ENCODE assay signal across 11 mouse cellular contexts in genomic region chr12:110497485-110497884, GRCm38 (mm10). TPM values are rescaled to one million over a fixed set of nuclear protein-coding genes. Genes with fewer than 3 reads are reported as not detected.
DNase-seq lines count a peak whose midpoint lies in the region; ATAC-seq and TF ChIP-seq lines count a peak whose summit lies in the region.
"Had no signal": no experiment of that assay in that cellular context is flagged by ENCODE, and none has a peak within 500 bp of the region (broad histone marks: within the 10 kb centered on the region; RNA-seq: fewer than 3 reads in every experiment).

No protein-coding gene starts in this region.

- no peaks in the 10 kb centered on the region for H3K36me3 ChIP-seq in kidney, adult 2 months (ENCODE audit: control insufficient read depth, insufficient read depth, low read length)
- H3K36me3 ChIP-seq in kidney, embryonic 14.5 days (ENCODE audit: control insufficient read depth, insufficient read depth, low read length), result no peaks in the 10 kb centered on the region
- H3K36me3 ChIP-seq in E14TG2a.4 (ENCODE audit: insufficient read depth, low read length), result peaks cover 47% of the 10 kb centered on the region
- no peaks in the 10 kb centered on the region for H3K36me3 ChIP-seq in forebrain, embryonic 13.5 days (ENCODE audit: poor library complexity, severe bottlenecking)
- H3K36me3 ChIP-seq: neural tube, embryonic 13.5 days had no signal

- peak overlapping the region; percentile 11; the same call in 1 of the 2 replicates for H3K27ac ChIP-seq in kidney, adult 2 months (ENCODE audit: insufficient read depth, low read depth, low read length)
- no peak overlapping the region for H3K27ac ChIP-seq in kidney, embryonic 14.5 days (ENCODE audit: low read depth, low read length)
- H3K27ac ChIP-seq in forebrain, embryonic 13.5 days, result no peak overlapping the region
- H3K27ac ChIP-seq: neural tube, embryonic 13.5 days had no signal

- TF ChIP-seq POLR2A in kidney, adult 2 months (IDR thresholded peaks at IDR 0.05; ENCODE audit: low read depth, low read length), result no peak

- H3K27me3 ChIP-seq in kidney, adult 2 months (replicated peaks; ENCODE audit: control insufficient read depth, insufficient read depth, low read length), result no peaks in the 10 kb centered on the region
- H3K27me3 ChIP-seq in kidney, embryonic 14.5 days (ENCODE audit: control insufficient read depth, insufficient read depth, low read length), result no peaks in the 10 kb centered on the region
- H3K27me3 ChIP-seq in E14TG2a.4 (ENCODE audit: insufficient read depth, low read length), result no peaks in the 10 kb centered on the region
- H3K27me3 ChIP-seq in forebrain, embryonic 13.5 days, result no peaks in the 10 kb centered on the region
- H3K27me3 ChIP-seq: neural tube, embryonic 13.5 days had no signal

- H3K4me1 ChIP-seq in kidney, adult 2 months (ENCODE audit: control insufficient read depth, insufficient read depth, low read length), result peaks cover 16% of the 10 kb centered on the region
- H3K4me1 ChIP-seq in kidney, embryonic 14.5 days (ENCODE audit: control insufficient read depth, insufficient read depth, low read length), result peaks cover 34% of the 10 kb centered on the region
- H3K4me1 ChIP-seq in E14TG2a.4 (replicated peaks; ENCODE audit: low read depth, low read length), result peaks cover 96% of the 10 kb centered on the region
- H3K4me1 ChIP-seq in forebrain, embryonic 13.5 days, result peaks cover 15% of the 10 kb centered on the region

- no peak for DNase-seq in kidney, adult 2 months
- peak; percentile 78 for DNase-seq in 416B (ENCODE audit: low read depth)
- peak; percentile 69 for DNase-seq in induced T-regulatory cell, adult 2 months (ENCODE audit: low read depth)
- DNase-seq in B cell, adult 2 months, result no peak
- DNase-seq: cerebellum, adult 11 months; right cerebral cortex, postnatal 25 days had no signal

- no peak for TF ChIP-seq CTCF in kidney, adult 2 months (conservative IDR thresholded peaks at IDR 0.05; ENCODE audit: insufficient read depth, insufficient read length, low read depth, low read length)
- no peak for TF ChIP-seq CTCF in E14TG2a.4 (conservative IDR thresholded peaks at IDR 0.05; ENCODE audit: low read length)

- H3K4me3 ChIP-seq in kidney, adult 2 months (ENCODE audit: insufficient read depth, low read depth, low read length), result no peak overlapping the region
- H3K4me3 ChIP-seq in kidney, embryonic 14.5 days (ENCODE audit: low read length), result no peak overlapping the region
- peak overlapping the region; percentile 75 for H3K4me3 ChIP-seq in E14TG2a.4 (replicated peaks; ENCODE audit: low read length)
- no peak overlapping the region for H3K4me3 ChIP-seq in forebrain, embryonic 13.5 days
- H3K4me3 ChIP-seq: neural tube, embryonic 13.5 days had no signal

- WGBS in kidney, adult 2 months, result 72% methylated on average over 8 of the region's 8 CpGs
- WGBS in kidney, embryonic 14.5 days, result 69% methylated on average over 8 of the region's 8 CpGs
- 92% methylated on average over 8 of the region's 8 CpGs for WGBS in forebrain, embryonic 13.5 days

- no peak overlapping the region for H3K9ac ChIP-seq in kidney, embryonic 14.5 days (ENCODE audit: low read depth, low read length)
- H3K9ac ChIP-seq in forebrain, embryonic 13.5 days, result no peak overlapping the region
- H3K9ac ChIP-seq: neural tube, embryonic 13.5 days had no signal

- H3K4me2 ChIP-seq in kidney, embryonic 14.5 days (replicated peaks; ENCODE audit: low read depth, low read length), result no peak overlapping the region
- H3K4me2 ChIP-seq in forebrain, embryonic 13.5 days, result no peak overlapping the region
- H3K4me2 ChIP-seq: neural tube, embryonic 13.5 days had no signal

- no peak for ATAC-seq in kidney, embryonic 14.5 days (ENCODE audit: low FRiP score, low TSS enrichment)
- ATAC-seq in forebrain, embryonic 13.5 days, result no peak
- ATAC-seq: forebrain, embryonic 16.5 days had no signal

- no peaks in the 10 kb centered on the region for H3K9me3 ChIP-seq in kidney, embryonic 14.5 days (ENCODE audit: control insufficient read depth, low read length)
- H3K9me3 ChIP-seq in E14TG2a.4 (ENCODE audit: low read length), result no peaks in the 10 kb centered on the region
- H3K9me3 ChIP-seq in forebrain, embryonic 13.5 days (replicated peaks), result no peaks in the 10 kb centered on the region
- H3K9me3 ChIP-seq: neural tube, embryonic 13.5 days had no signal

RNA-seq across cellular contexts. Expression of gene Ppp2r5c, which starts 50.6 kb away (rescaled TPM):
- polyA plus RNA-seq in kidney, adult 2 months (2012; rRNA removed), result 29.9 and 41.3 TPM in 2 replicates
- polyA plus RNA-seq in kidney, embryonic 14.5 days (2014; fragmentation: Nextera tagmentation; extraction: Ambion mirVana), result 114 and 160 TPM in 2 replicates
- 138 and 147 TPM in 2 replicates for polyA plus RNA-seq in forebrain, embryonic 13.5 days (2015; fragmentation: Nextera tagmentation; extraction: Ambion mirVana)

Comparison
In these comparisons a context has a peak if more than half of its experiments do, and no peak if none do; other contexts are left out.
1. DNase-seq: peak in 416B (single experiment) and induced T-regulatory cell, adult 2 months (single experiment); none in kidney, adult 2 months (single experiment) and B cell, adult 2 months (0 of 2).